Mouse (Mus musculus): ENCODE measurements around the gene Morc2a. TPM values are rescaled to one million over a fixed set of nuclear protein-coding genes. Genes with fewer than 3 reads are reported as not detected.
"Not testable (repeated sequence)": the region's sequence is repeated elsewhere in the genome, so short reads cannot be mapped to it uniquely, and the experiment has no call there.

The Morc2a gene
- 26.8 and 27.9 TPM in 2 replicates for polyA plus RNA-seq (2015; fragmentation: Nextera tagmentation; extraction: Ambion mirVana)

GRCm38 (mm10) chr11:3648964-3649841 is at the start of gene Morc2a:
Gene Morc2a, plus strand, starts transcription at chr11:3649191.
- Histone ChIP-seq H3K27me3 (no peaks in the 10 kb centered on the region), H3K4me2 (replicated peaks) (peak within 1 kb of the TSS; percentile 71), H3K27ac (replicated peaks) (peak within 1 kb of the TSS; percentile 93), H3K9me3 (replicated peaks) (peaks cover 19% of the 10 kb centered on the region; the same call in 1 of the 2 replicates), H3K9ac (peak within 1 kb of the TSS; percentile 78), H3K36me3 (peaks cover 30% of the 10 kb centered on the region), H3K4me3 (replicated peaks) (peak within 1 kb of the TSS; percentile 69), H3K4me1 (peaks cover 17% of the 10 kb centered on the region)
- 2% methylated on average over 79 of the region's 81 CpGs for WGBS
- peak; percentile 98 for ATAC-seq (ENCODE audit: insufficient number of reproducible peaks, low FRiP score, low TSS enrichment, low read depth)

DNA sequence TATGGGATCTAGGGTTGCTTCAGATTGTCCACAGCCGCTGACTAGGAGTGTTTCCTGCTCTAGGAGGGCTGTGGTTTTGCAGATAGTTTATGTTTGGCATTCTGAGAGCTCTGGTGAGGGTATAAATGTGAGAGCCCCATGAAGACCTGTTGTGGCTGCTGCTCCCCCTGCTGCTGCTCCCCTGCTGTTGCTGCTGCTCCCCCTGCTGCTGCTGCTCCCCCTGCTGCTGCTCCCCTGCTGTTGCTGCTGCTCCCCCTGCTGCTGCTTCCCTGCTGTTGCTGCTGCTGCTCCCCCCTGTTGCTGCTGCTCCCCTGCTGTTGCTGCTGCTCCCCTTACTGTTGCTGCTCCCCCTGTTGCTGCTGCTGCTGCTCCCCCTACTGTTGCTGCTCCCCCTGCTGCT is 47.0 kb upstream of the Morc2a start:
- H3K4me1 ChIP-seq; ATAC-seq (ENCODE audit: insufficient number of reproducible peaks, low FRiP score, low TSS enrichment, low read depth); H3K27ac ChIP-seq (replicated peaks); H3K4me2 ChIP-seq (replicated peaks); H3K36me3 ChIP-seq; H3K4me3 ChIP-seq (replicated peaks); H3K9me3 ChIP-seq (replicated peaks); H3K27me3 ChIP-seq; H3K9ac ChIP-seq: not testable (repeated sequence)
- 64% methylated on average over 1 of the region's 1 CpGs for WGBS

GRCm38 (mm10) chr11:3602687-3603086 is 46.3 kb upstream of the Morc2a start:
- H3K9ac ChIP-seq; ATAC-seq (ENCODE audit: insufficient number of reproducible peaks, low FRiP score, low TSS enrichment, low read depth); H3K27me3 ChIP-seq; H3K4me1 ChIP-seq; H3K9me3 ChIP-seq (replicated peaks); H3K36me3 ChIP-seq; H3K4me3 ChIP-seq (replicated peaks); H3K27ac ChIP-seq (replicated peaks); H3K4me2 ChIP-seq (replicated peaks): not testable (repeated sequence)
- WGBS = 49% methylated on average over 2 of the region's 2 CpGs

GRCm38 (mm10) chr11:3606456-3606855 is 42.5 kb upstream of the Morc2a start:
- ATAC-seq (ENCODE audit: insufficient number of reproducible peaks, low FRiP score, low TSS enrichment, low read depth) = no peak
- WGBS = 89% methylated on average over 5 of the region's 5 CpGs

DNA sequence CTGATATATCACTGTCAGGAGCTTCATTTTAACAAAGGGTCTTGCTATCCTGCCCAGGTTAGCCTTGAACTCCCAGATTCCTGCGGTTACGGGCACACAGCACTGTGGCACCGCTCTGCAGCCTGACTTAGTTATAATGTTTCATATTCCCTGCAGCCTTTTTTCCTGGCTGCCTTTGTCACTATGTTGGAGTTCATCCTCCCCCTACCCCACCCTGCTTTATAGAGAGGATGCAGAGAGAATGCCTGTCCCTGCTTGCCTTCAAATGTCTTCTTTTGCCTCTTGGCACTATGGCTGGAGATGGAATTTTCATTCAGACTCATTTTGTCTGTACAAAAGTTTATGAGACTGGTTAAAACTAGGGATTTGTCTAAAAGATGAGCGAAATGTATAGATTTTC is 33.4 kb upstream of the Morc2a start:
- Histone ChIP-seq H3K4me1 (no peaks in the 10 kb centered on the region), H3K36me3 (no peaks in the 10 kb centered on the region), H3K9me3 (replicated peaks) (no peaks in the 10 kb centered on the region), H3K27me3 (no peaks in the 10 kb centered on the region), H3K27ac (replicated peaks) (no peak overlapping the region), H3K4me3 (replicated peaks) (no peak overlapping the region), H3K4me2 (replicated peaks) (no peak overlapping the region), H3K9ac (no peak overlapping the region)
- WGBS = 68% methylated on average over 4 of the region's 4 CpGs
- ATAC-seq (ENCODE audit: insufficient number of reproducible peaks, low FRiP score, low TSS enrichment, low read depth) = no peak

More at GRCm38 (mm10) chr11:3606456-3606855, 42.5 kb upstream of the Morc2a start:
- Histone ChIP-seq H3K36me3 (no peaks in the 10 kb centered on the region), H3K27ac (replicated peaks) (no peak overlapping the region), H3K27me3 (no peaks in the 10 kb centered on the region), H3K4me2 (replicated peaks) (no peak overlapping the region), H3K9me3 (replicated peaks) (no peaks in the 10 kb centered on the region), H3K9ac (no peak overlapping the region), H3K4me3 (replicated peaks) (no peak overlapping the region), H3K4me1 (no peaks in the 10 kb centered on the region)

DNA sequence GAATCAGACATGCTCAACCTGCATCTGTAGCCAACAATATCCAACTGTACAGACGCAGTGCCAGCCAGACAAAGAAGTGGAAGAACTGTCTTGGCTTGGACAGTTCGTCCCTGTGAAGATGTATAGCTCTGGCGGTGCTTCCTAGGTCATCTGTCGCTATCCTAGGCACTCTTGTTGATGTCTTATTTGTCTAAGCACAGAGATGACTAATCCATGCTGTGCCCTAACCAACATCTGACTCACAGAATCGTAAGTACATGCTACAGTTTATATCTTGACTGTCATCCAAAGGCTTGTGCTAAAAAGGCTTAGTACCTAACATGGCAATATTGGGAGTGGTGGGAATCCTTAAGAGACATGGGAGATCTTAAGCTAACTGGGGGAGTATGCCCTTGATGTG is 26.2 kb upstream of the Morc2a start:
- Histone ChIP-seq H3K4me1 (no peaks in the 10 kb centered on the region), H3K9ac (no peak overlapping the region), H3K27ac (replicated peaks) (no peak overlapping the region), H3K27me3 (no peaks in the 10 kb centered on the region), H3K4me3 (replicated peaks) (no peak overlapping the region), H3K36me3 (no peaks in the 10 kb centered on the region), H3K9me3 (replicated peaks) (no peaks in the 10 kb centered on the region), H3K4me2 (replicated peaks) (no peak overlapping the region)
- 71% methylated on average over 5 of the region's 5 CpGs for WGBS
- ATAC-seq (ENCODE audit: insufficient number of reproducible peaks, low FRiP score, low TSS enrichment, low read depth) = no peak

DNA sequence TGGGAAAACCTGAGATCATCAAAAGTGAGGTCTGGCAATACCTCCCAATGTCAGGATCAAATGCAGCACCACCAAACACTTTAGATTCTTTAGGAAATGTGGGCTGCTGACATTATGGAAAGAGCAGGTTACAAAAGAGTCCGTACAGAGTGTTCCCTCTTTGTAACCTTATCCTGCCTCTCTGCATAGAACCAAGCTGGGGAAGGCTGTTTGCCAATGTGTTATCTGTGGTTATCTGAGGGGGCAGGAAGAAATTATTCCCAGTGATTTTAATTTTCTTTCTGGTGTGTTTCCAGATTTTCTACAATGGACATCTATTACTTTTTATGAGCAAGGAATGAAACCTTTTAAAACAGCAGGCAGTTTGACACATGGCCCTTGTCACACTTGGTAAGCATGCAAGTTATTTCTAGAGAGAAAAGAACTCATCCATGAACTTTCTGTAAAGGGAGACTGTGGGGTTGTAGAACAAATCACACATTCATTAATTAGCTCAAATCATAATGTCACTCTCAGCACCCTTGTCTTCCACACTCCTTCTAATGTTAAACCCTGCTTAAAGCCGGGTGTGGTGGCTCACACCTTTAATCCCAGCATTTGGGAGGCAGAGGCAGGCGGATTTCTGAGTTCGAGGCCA is 24.5 kb upstream of the Morc2a start:
- Histone ChIP-seq H3K4me2 (replicated peaks) (no peak overlapping the region), H3K36me3 (no peaks in the 10 kb centered on the region), H3K27ac (replicated peaks) (no peak overlapping the region), H3K4me3 (replicated peaks) (no peak overlapping the region), H3K27me3 (peaks cover 6% of the 10 kb centered on the region), H3K4me1 (peaks cover 8% of the 10 kb centered on the region), H3K9ac (no peak overlapping the region), H3K9me3 (replicated peaks) (no peaks in the 10 kb centered on the region)
- no peak for ATAC-seq (ENCODE audit: insufficient number of reproducible peaks, low FRiP score, low TSS enrichment, low read depth)
- 73% methylated on average over 4 of the region's 4 CpGs for WGBS

DNA sequence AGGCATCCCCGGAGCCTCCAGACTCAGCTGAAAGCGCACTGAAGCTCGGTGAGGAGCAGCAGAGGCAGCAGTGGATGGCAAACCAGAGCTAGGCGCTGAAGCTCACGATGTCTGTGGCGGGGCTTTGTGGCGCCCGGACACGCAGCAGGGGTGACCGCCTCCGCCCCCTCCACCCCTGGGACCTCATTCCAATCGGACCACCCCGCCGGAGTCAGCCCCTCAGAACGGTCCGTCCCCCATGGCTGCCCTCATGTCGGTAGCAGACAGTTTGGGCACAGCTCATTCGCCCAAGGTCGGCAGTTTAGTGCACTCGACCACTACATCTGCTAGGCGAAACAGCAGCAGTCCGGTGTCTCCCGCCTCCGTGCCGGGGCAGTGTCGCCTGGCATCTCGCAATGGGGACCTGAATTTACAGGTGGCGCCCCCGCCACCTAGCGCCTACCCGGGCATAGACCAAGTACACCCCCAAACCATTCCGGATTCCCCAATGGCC is 19.9 kb upstream of the Morc2a start:
- peak overlapping the region; percentile 86 for H3K4me2 ChIP-seq (replicated peaks)
- peaks cover 7% of the 10 kb centered on the region for H3K27me3 ChIP-seq
- H3K9ac ChIP-seq = peak overlapping the region; percentile 12; the same call in 1 of the 2 replicates
- peaks cover 8% of the 10 kb centered on the region for H3K4me1 ChIP-seq
- no peaks in the 10 kb centered on the region for H3K9me3 ChIP-seq (replicated peaks)
- no peak overlapping the region for H3K27ac ChIP-seq (replicated peaks)
- WGBS = 2% methylated on average over 32 of the region's 32 CpGs
- no peak for ATAC-seq (ENCODE audit: insufficient number of reproducible peaks, low FRiP score, low TSS enrichment, low read depth)
- H3K4me3 ChIP-seq (replicated peaks) = peak overlapping the region; percentile 44
- no peaks in the 10 kb centered on the region for H3K36me3 ChIP-seq

- not testable (repeated sequence) for H3K27ac ChIP-seq (replicated peaks); H3K9me3 ChIP-seq (replicated peaks); H3K4me2 ChIP-seq (replicated peaks); H3K4me1 ChIP-seq; H3K9ac ChIP-seq; H3K27me3 ChIP-seq; H3K36me3 ChIP-seq; H3K4me3 ChIP-seq (replicated peaks); ATAC-seq (ENCODE audit: insufficient number of reproducible peaks, low FRiP score, low TSS enrichment, low read depth)
- WGBS = 83% methylated on average over 8 of the region's 8 CpGs
These were observed 15.7 kb upstream of the Morc2a start for GRCm38 (mm10) chr11:3633269-3633668.

DNA sequence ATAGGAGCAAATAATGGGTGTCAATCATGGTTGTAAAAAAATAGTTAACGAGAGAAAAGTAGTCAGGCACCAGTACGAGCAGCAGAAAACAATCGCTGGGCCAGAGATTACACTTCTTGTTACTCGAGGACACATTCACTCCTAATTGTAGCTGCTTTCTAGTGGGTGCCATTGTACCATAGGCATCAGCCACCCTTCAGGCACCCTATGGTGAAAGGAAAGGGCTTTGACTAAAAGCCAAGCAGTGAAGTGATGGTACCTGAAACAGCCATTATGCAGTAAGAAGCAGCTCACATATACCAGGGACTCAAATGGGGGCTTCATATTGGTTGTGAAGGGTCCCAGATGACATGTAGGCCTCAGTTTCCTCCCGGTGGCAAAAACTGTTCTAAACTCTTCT is 1.3 kb upstream of the Morc2a start:
- no peak for ATAC-seq (ENCODE audit: insufficient number of reproducible peaks, low FRiP score, low TSS enrichment, low read depth)

DNA sequence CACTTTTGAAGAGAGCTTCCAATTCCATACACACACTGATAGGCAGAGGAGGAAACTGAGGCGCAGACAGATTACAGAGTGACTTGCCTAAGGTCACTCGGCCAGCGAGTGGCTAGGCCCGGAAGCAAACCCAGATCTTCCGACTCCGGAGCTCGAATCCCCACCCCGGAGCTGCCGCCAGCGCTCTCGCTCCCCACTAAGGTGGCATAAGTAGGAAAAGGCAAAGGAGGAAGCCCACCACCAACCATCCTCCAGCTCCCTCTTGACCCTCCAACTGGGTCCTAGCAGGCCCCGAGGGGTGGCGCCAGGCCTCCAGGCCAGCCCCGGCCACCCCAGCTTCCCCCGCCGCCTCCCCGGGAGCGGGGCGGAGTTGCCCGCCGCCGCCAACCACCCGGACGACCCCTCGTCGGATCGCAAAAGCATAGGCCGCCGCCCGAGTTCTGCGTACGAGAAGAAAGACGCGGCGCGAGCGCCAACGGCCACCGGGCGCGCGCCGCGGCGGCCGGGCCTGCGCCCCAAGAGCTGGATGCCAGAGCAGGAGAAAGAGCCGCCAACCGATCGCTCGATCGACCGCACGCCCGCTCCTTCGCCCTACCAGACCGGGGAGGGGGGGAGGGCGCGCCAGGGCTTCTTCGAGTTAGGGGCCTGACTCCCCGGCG is 557 bp upstream of the Morc2a start:
- no peaks in the 10 kb centered on the region for H3K27me3 ChIP-seq
- H3K36me3 ChIP-seq = peaks cover 33% of the 10 kb centered on the region
- H3K4me1 ChIP-seq = peaks cover 17% of the 10 kb centered on the region
- peak overlapping the region; percentile 78 for H3K9ac ChIP-seq
- peak overlapping the region; percentile 69 for H3K4me3 ChIP-seq (replicated peaks)
- ATAC-seq (ENCODE audit: insufficient number of reproducible peaks, low FRiP score, low TSS enrichment, low read depth) = peak; percentile 16; the same call in 1 of the 2 replicates
- WGBS = under 1% methylated on average over 62 of the region's 62 CpGs
- H3K27ac ChIP-seq (replicated peaks) = peak overlapping the region; percentile 90
- peak overlapping the region; percentile 71 for H3K4me2 ChIP-seq (replicated peaks)
- H3K9me3 ChIP-seq (replicated peaks) = peaks cover 25% of the 10 kb centered on the region; the same call in 1 of the 2 replicates

More for the DNA sequence above, 1.3 kb upstream of the Morc2a start:
- H3K9ac ChIP-seq = peak overlapping the region; percentile 78; the same call in 1 of the 2 replicates
- H3K36me3 ChIP-seq = peaks cover 40% of the 10 kb centered on the region
- H3K4me3 ChIP-seq (replicated peaks) = peak overlapping the region; percentile 69
- H3K27me3 ChIP-seq = no peaks in the 10 kb centered on the region
- H3K4me1 ChIP-seq = peaks cover 17% of the 10 kb centered on the region
- H3K27ac ChIP-seq (replicated peaks) = no peak overlapping the region
- H3K9me3 ChIP-seq (replicated peaks) = peaks cover 29% of the 10 kb centered on the region; the same call in 1 of the 2 replicates
- H3K4me2 ChIP-seq (replicated peaks) = peak overlapping the region; percentile 71
- WGBS = 86% methylated on average over 5 of the region's 5 CpGs

All from embryonic facial prominence, embryonic 15.5 days (tissue).